Mouse (Mus musculus) olfactory bulb, adult 2 months (tissue): Measurements from ENCODE around the gene Pde4b.

Source experiments
- CTCF ChIP-seq: fragments of 200-500 bp; IDR thresholded peaks from 2 replicates; pipeline ENCODE4 v1.5.1; 2012; ENCODE audit warnings: low read depth, mild to moderate bottlenecking, low read length, moderate library complexity; ENCODE audit not compliant: insufficient read depth
- POLR2A ChIP-seq: fragments of 200-500 bp; IDR thresholded peaks from 2 replicates; pipeline ENCODE4 v1.6.1; 2012; ENCODE audit warnings: mild to moderate bottlenecking, low read depth, low read length, moderate library complexity; ENCODE audit not compliant: insufficient read depth

DNA sequence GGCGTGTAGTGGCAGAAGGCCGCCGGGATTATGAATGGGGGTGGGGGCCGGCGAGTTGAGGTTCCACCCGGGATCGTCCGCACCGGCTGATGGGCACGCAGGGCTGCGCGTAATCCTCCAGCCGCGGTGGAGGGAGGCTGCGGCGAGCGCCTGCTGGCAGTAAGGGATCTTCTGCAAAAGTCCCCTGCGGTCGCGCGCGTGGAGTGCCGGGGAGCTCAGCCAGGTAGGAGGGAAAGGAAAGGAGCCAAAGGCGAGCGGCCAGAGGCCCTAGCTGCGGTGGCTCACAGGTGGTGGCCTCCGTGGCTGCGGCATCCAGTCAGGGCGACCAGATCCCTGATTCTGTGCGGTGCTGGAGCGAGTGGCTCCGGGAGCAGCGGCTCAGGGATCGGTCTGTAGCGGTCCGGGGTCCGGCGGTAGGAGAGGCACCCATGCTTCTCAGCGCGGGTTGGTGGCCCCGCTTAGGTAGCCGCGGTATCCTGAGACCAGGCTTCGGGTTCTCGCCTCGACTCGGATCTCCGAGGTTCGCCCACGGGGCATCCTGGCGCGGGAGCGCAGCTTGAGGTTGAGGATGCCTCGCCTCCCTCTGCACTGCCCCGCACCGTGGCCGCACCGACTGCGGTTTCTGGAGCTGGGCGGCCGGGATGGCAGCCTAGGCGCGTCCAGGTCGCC is 357 bp downstream of the Pde4b start:
- no peak for TF ChIP-seq CTCF
- TF ChIP-seq POLR2A, result no peak
